Mouse (Mus musculus) MEL-GATA-1-ER (cell line): ENCODE data around the gene Tmem234.
"Not testable (repeated sequence)": the region's sequence is repeated elsewhere in the genome, so short reads cannot be mapped to it uniquely, and the experiment has no call there.

ENCODE experiments used
- DNase-seq: peaks from one replicate; pipeline ENCODE4 v3.0.0-alpha.2; 2012; ENCODE audit warnings: low read depth; ENCODE audit errors: extremely low read depth

The Tmem234 gene

GRCm38 (mm10) chr4:129600233-129601158 is at the start of gene Tmem234, which contains the start of gene Eif3i:
Gene Tmem234 (plus strand): TSS chr4:129600668.
Gene Eif3i (minus strand): TSS chr4:129600648.
- peak; percentile 61 for DNase-seq

- not testable (repeated sequence) for DNase-seq
Observed at GRCm38 (mm10) chr4:129554512-129554911, 46.0 kb upstream of the Tmem234 start.

GRCm38 (mm10) chr4:129555421-129555861 is 45.0 kb upstream of the Tmem234 start:
- no peak for DNase-seq

- DNase-seq: no peak
Observed at GRCm38 (mm10) chr4:129555862-129556531, 44.5 kb upstream of the Tmem234 start.

GRCm38 (mm10) chr4:129556532-129557223 is 43.8 kb upstream of the Tmem234 start:
- DNase-seq: no peak

GRCm38 (mm10) chr4:129557256-129557808 is 43.1 kb upstream of the Tmem234 start:
- DNase-seq: no peak

- DNase-seq: no peak
Observed at GRCm38 (mm10) chr4:129558321-129558955, 42.0 kb upstream of the Tmem234 start.

GRCm38 (mm10) chr4:129561184-129561583 is 39.3 kb upstream of the Tmem234 start:
- DNase-seq: no peak

- DNase-seq: no peak
Observed at GRCm38 (mm10) chr4:129563718-129564117, 36.8 kb upstream of the Tmem234 start.

- DNase-seq: no peak
Observed at GRCm38 (mm10) chr4:129565139-129565538, 35.3 kb upstream of the Tmem234 start.

GRCm38 (mm10) chr4:129568366-129568765 is 32.1 kb upstream of the Tmem234 start:
- DNase-seq: no peak

GRCm38 (mm10) chr4:129570028-129570427 is 30.4 kb upstream of the Tmem234 start:
- no peak for DNase-seq

GRCm38 (mm10) chr4:129571551-129572084 is 28.9 kb upstream of the Tmem234 start:
- DNase-seq: no peak

- DNase-seq: no peak
Observed at GRCm38 (mm10) chr4:129572236-129573092, 28.0 kb upstream of the Tmem234 start.

GRCm38 (mm10) chr4:129573093-129573370 is 27.4 kb upstream of the Tmem234 start:
- no peak for DNase-seq

GRCm38 (mm10) chr4:129573430-129573829 is 27.0 kb upstream of the Tmem234 start, which contains the start of gene Lck:
Gene Lck (minus strand): TSS chr4:129573641.
- no peak for DNase-seq

- DNase-seq: peak; percentile 33
Observed at GRCm38 (mm10) chr4:129575171-129575844, 25.2 kb upstream of the Tmem234 start.

GRCm38 (mm10) chr4:129576863-129577491 is 23.5 kb upstream of the Tmem234 start:
- peak; percentile 22 for DNase-seq

GRCm38 (mm10) chr4:129577688-129578087 is 22.8 kb upstream of the Tmem234 start:
- DNase-seq: no peak
